Mouse (Mus musculus) embryonic facial prominence, embryonic 10.5 days (tissue): Measurements from ENCODE around the gene C1qtnf3. TPM values are rescaled to one million over a fixed set of nuclear protein-coding genes. Genes with fewer than 3 reads are reported as not detected.

Source experiments
- DNase-seq: peaks from one replicate; pipeline ENCODE4 v3.0.0-alpha.2; 2017; ENCODE audit warnings: low spot score
- H3K27ac ChIP-seq: fragments of 300-500 bp; sonication (generic); replicated peaks from 2 replicates; pipeline ENCODE4 v1.5.1; 2016; ENCODE audit warnings: mild to moderate bottlenecking
- H3K27me3 ChIP-seq: fragments of 300-500 bp; sonication (generic); replicated peaks from 2 replicates; pipeline ENCODE4 v1.6.1; 2016; ENCODE audit warnings: low read depth, mild to moderate bottlenecking; ENCODE audit not compliant: poor library complexity, severe bottlenecking
- H3K36me3 ChIP-seq: fragments of 300-500 bp; sonication (generic); replicated peaks from 2 replicates; pipeline ENCODE4 v1.6.1; 2016; ENCODE audit warnings: mild to moderate bottlenecking, moderate library complexity
- H3K4me1 ChIP-seq: fragments of 300-500 bp; sonication (generic); 2 replicates; pipeline ENCODE4 v1.6.1; 2016
- H3K4me3 ChIP-seq: fragments of 300-500 bp; sonication (generic); 2 replicates; pipeline ENCODE4 v1.5.1; 2016; ENCODE audit warnings: mild to moderate bottlenecking, moderate library complexity
- H3K9me3 ChIP-seq: fragments of 300-500 bp; sonication (generic); 2 replicates; pipeline ENCODE4 v1.6.1; 2016; ENCODE audit warnings: mild to moderate bottlenecking
- WGBS: fragments of 180-500 bp; shearing (Covaris S2); methylation state at CpG from one replicate; pipeline ENCODE4 v1.1.7; 2016; 5-methylcytosine and 5-hydroxymethylcytosine counted together
- polyA plus RNA-seq: library from polyadenylated mRNA; unstranded; fragments of >200 nt; fragmentation: Nextera tagmentation; extraction: Ambion mirVana; gene quantifications from 2 replicates; pipeline ENCODE4 v1.2.1, GENCODE M21; 2016

The C1qtnf3 gene
- polyA plus RNA-seq = 0.26 and 0.27 TPM in 2 replicates

DNA sequence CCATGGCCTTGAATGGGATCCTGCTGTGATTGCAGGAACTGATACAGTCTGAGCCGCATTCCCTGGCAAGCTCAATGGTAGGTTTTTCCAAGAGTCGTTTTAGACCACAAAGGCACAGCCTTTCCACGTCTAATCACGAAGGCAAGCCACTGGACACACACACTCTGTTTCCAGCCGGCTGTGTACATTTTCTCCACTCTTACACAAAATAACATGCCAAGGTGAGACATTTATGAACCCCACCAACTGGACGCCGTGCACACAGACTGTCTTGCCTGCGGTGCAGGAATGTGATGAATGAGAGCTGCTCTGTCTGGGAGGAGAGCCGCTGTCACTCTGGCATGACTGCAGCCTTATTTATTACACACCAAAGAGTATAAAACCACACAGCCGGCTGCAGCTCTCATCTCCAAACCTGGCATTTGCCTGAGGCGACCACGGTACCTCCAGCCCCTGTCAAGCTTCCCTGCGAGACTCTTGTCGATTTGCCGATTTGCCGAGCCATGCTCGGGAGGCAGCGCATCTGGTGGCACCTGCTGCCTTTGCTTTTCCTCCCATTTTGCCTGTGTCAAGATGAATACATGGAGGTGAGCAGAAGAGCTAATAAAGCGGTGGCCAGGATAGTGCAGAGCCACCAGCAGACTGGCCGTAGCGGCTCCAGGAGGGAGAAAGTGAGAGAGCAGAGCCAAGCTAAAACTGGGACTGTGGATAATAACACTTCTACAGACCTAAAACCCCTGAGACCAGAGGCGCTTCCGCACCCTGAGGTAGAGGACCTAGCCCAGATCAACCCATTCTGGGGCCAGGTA lies at the start of gene C1qtnf3:
Gene C1qtnf3, plus strand, starts transcription at position 382 of the 809 bp plus-strand sequence.
- Histone ChIP-seq H3K27ac (no peak within 1 kb of the TSS), H3K27me3 (no peaks in the 10 kb centered on the region; the same call in 1 of the 2 replicates), H3K4me1 (peaks cover 4% of the 10 kb centered on the region; the same call in 1 of the 2 replicates), H3K9me3 (no peaks in the 10 kb centered on the region), H3K36me3 (no peaks in the 10 kb centered on the region), H3K4me3 (no peak within 1 kb of the TSS)
- 86% methylated on average over 23 of the region's 23 CpGs for WGBS
- DNase-seq = no peak

GRCm38 (mm10) chr15:10902360-10902759 lies 49.8 kb upstream of the C1qtnf3 start:
- Histone ChIP-seq H3K9me3 (no peaks in the 10 kb centered on the region), H3K36me3 (no peaks in the 10 kb centered on the region), H3K4me3 (no peak overlapping the region), H3K27ac (no peak overlapping the region), H3K4me1 (peaks cover 8% of the 10 kb centered on the region; the same call in 1 of the 2 replicates), H3K27me3 (no peaks in the 10 kb centered on the region)
- 82% methylated on average over 4 of the region's 4 CpGs for WGBS
- DNase-seq = no peak

DNA sequence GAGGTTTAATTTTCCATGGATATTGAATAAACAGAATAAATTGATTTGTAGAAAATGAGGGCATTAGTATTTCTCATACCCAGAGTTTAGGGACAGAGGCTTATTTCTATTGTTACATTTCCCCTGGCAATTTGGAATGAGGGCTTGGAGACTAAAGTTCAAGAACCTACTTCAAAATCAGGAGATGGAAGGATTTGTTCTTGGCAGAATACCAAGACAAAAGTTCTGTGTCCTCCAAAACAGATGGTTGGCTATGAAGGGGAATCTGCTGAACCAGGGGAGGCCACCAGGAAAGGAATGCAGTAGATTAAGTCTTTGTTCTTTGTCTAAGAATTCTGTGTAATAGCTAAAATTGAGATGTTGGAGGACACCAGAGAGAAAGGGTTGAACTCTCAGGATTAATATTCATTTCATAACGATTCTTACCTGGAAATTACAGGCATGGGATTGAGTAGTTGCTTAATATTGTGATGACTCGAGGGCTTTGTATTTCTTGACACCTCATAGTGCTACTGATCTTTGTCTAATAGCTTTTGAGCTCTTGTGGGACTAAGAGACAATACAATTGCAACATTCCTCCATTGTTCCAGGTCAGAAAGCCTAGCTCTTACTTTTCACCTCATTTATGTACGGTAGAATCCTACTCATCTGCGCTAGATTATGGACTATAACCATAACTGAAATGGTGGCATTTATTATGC lies 35.4 kb upstream of the C1qtnf3 start:
- DNase-seq = no peak
- Histone ChIP-seq H3K4me1 (no peaks in the 10 kb centered on the region), H3K9me3 (no peaks in the 10 kb centered on the region), H3K27ac (no peak overlapping the region), H3K27me3 (no peaks in the 10 kb centered on the region), H3K36me3 (no peaks in the 10 kb centered on the region), H3K4me3 (no peak overlapping the region)
- 82% methylated on average over 4 of the region's 4 CpGs for WGBS

GRCm38 (mm10) chr15:10917312-10917660 lies 34.8 kb upstream of the C1qtnf3 start:
- whole genome bisulfite sequencing = 95% methylated on average over 3 of the region's 3 CpGs
- no peaks in the 10 kb centered on the region for H3K4me1 ChIP-seq
- H3K27me3 ChIP-seq = no peaks in the 10 kb centered on the region
- H3K9me3 ChIP-seq = no peaks in the 10 kb centered on the region
- no peak for DNase-seq
- no peaks in the 10 kb centered on the region for H3K36me3 ChIP-seq
- H3K4me3 ChIP-seq = no peak overlapping the region
- H3K27ac ChIP-seq = no peak overlapping the region

DNA sequence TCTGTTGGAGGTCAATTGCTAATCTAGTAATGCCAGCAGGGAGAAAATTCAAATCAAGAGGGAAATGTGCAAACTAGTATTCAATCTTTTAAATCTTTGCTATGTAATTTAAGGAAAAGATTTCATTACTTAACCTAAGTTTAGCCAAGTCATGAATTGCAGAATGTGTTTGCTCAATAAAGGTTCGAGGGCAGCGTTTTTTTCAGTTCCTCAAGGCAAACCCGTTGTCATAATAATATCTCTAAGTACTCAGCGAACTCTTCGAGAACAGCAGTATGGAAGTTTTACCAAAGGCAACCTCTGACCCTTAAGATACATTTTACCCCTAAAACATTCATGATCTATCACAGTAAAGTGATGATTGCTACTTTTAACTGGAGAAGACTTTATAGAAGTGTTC lies 31.9 kb upstream of the C1qtnf3 start:
- 82% methylated on average over 5 of the region's 5 CpGs for WGBS

GRCm38 (mm10) chr15:10921064-10921463 lies 31.1 kb upstream of the C1qtnf3 start:
- no peak overlapping the region for H3K4me3 ChIP-seq
- no peaks in the 10 kb centered on the region for H3K27me3 ChIP-seq
- H3K9me3 ChIP-seq = no peaks in the 10 kb centered on the region
- peak; percentile 33 for DNase-seq
- H3K27ac ChIP-seq = no peak overlapping the region
- H3K36me3 ChIP-seq = no peaks in the 10 kb centered on the region
- H3K4me1 ChIP-seq = no peaks in the 10 kb centered on the region
- WGBS = 23% methylated on average over 4 of the region's 4 CpGs

More for the DNA sequence above, 31.9 kb upstream of the C1qtnf3 start:
- no peaks in the 10 kb centered on the region for H3K36me3 ChIP-seq
- H3K4me1 ChIP-seq = no peaks in the 10 kb centered on the region
- no peaks in the 10 kb centered on the region for H3K9me3 ChIP-seq
- no peak for DNase-seq
- H3K27ac ChIP-seq = no peak overlapping the region
- H3K27me3 ChIP-seq = no peaks in the 10 kb centered on the region
- H3K4me3 ChIP-seq = no peak overlapping the region

DNA sequence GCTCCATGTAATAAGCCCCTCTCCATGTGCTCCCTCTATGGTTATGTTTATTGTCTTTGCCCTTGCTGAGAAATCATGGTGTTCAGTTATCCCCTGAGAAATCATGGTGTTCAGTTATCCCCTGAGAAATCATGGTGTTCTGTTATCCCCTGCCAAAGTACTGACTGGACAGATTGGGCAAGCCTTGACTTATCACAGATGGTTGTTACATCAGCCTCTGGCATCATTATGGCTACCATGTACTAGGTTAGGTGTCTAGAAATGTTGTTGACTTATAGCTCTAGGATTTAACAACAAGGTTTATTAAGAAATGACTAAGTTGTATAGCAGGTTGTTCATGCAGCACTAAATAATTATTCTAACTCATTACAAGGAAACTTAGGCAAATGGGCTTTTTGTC lies 30.1 kb upstream of the C1qtnf3 start:
- no peaks in the 10 kb centered on the region for H3K36me3 ChIP-seq
- H3K27ac ChIP-seq = no peak overlapping the region
- H3K27me3 ChIP-seq = no peaks in the 10 kb centered on the region
- no peak for DNase-seq
- no peaks in the 10 kb centered on the region for H3K4me1 ChIP-seq
- no peaks in the 10 kb centered on the region for H3K9me3 ChIP-seq
- no peak overlapping the region for H3K4me3 ChIP-seq

DNA sequence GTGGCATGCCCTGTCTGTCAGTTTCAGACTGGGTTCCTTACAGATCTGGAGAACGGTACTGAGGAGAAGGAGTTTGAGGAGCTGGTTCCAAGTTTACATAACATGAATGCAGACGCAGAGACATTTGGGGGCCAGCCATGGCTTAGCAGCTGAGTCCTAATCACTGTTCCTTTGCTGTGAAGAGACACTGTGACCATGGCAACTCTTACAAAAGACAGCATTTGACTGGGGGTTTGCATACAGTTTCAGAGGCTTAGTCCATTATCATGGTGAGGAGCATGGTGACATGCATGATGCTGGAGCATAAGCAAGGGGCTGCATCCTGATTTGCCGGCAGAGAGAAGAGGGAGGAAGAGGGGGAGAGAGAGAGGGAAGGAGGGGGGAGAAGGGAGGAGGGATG lies 29.6 kb upstream of the C1qtnf3 start:
- H3K9me3 ChIP-seq = no peaks in the 10 kb centered on the region
- WGBS = 52% methylated on average over 3 of the region's 3 CpGs
- no peaks in the 10 kb centered on the region for H3K36me3 ChIP-seq
- H3K4me3 ChIP-seq = no peak overlapping the region
- peaks cover 4% of the 10 kb centered on the region for H3K4me1 ChIP-seq
- H3K27me3 ChIP-seq = no peaks in the 10 kb centered on the region
- DNase-seq = no peak
- H3K27ac ChIP-seq = no peak overlapping the region

GRCm38 (mm10) chr15:10923076-10923995 lies 28.8 kb upstream of the C1qtnf3 start:
- H3K9me3 ChIP-seq = no peaks in the 10 kb centered on the region
- H3K27me3 ChIP-seq = no peaks in the 10 kb centered on the region
- no peak overlapping the region for H3K4me3 ChIP-seq
- no peak overlapping the region for H3K27ac ChIP-seq
- WGBS = 76% methylated on average over 4 of the region's 4 CpGs
- H3K36me3 ChIP-seq = no peaks in the 10 kb centered on the region
- peaks cover 7% of the 10 kb centered on the region for H3K4me1 ChIP-seq
- no peak for DNase-seq

DNA sequence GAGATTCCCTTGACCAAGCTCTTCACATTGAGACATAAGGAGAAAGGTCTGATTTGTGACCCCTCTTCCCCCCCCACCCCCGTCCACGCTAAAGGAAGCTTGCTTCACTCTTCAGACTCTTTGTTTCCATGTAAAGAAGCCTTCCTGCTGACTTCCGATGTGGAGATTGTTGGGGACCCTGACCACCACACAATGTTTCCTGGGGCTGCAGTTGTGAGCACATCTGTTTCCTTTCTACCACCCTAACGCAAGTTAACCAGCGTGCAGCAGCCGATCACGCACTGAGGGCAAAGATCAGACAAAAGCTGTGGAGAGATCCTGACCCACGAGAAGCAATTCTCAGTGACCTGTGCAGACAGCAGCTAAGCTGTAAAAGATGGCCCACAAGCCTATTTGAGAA lies 24.8 kb upstream of the C1qtnf3 start:
- no peaks in the 10 kb centered on the region for H3K9me3 ChIP-seq
- peaks cover 7% of the 10 kb centered on the region for H3K4me1 ChIP-seq
- no peak overlapping the region for H3K4me3 ChIP-seq
- H3K27ac ChIP-seq = peak overlapping the region; percentile 12; the same call in 1 of the 2 replicates
- 29% methylated on average over 8 of the region's 8 CpGs for WGBS
- H3K27me3 ChIP-seq = no peaks in the 10 kb centered on the region
- H3K36me3 ChIP-seq = no peaks in the 10 kb centered on the region
- DNase-seq = peak; percentile 20

GRCm38 (mm10) chr15:10928633-10929270 lies 23.4 kb upstream of the C1qtnf3 start:
- H3K4me1 ChIP-seq = peaks cover 7% of the 10 kb centered on the region
- no peak overlapping the region for H3K27ac ChIP-seq
- no peaks in the 10 kb centered on the region for H3K36me3 ChIP-seq
- 92% methylated on average over 5 of the region's 5 CpGs for WGBS
- H3K9me3 ChIP-seq = no peaks in the 10 kb centered on the region
- H3K4me3 ChIP-seq = no peak overlapping the region
- no peak for DNase-seq
- no peaks in the 10 kb centered on the region for H3K27me3 ChIP-seq

GRCm38 (mm10) chr15:10933930-10934329 lies 18.2 kb upstream of the C1qtnf3 start:
- Histone ChIP-seq H3K9me3 (no peaks in the 10 kb centered on the region), H3K4me1 (no peaks in the 10 kb centered on the region), H3K27ac (no peak overlapping the region), H3K36me3 (no peaks in the 10 kb centered on the region), H3K27me3 (no peaks in the 10 kb centered on the region), H3K4me3 (no peak overlapping the region)
- DNase-seq = no peak
- 80% methylated on average over 1 of the region's 1 CpGs for WGBS
